Mouse (Mus musculus) liver, adult 2 months (tissue): ENCODE data around the gene Dpp6. TPM values are rescaled to one million over a fixed set of nuclear protein-coding genes. Genes with fewer than 3 reads are reported as not detected.

ENCODE experiments used
- DNase-seq: peaks from one replicate; pipeline ENCODE4 v3.0.0-alpha.2; 2011; ENCODE audit warnings: low read depth, low spot score; ENCODE audit errors: extremely low read depth
- H3K27ac ChIP-seq: fragments of 200-500 bp; replicated peaks from 2 replicates; pipeline ENCODE4 v1.5.1; 2012; ENCODE audit warnings: low read depth, mild to moderate bottlenecking, control low read depth, inconsistent platforms, low read length; ENCODE audit not compliant: insufficient read depth
- H3K27me3 ChIP-seq: fragments of 200-500 bp; 2 replicates; pipeline ENCODE4 v1.6.1; 2012; ENCODE audit warnings: mild to moderate bottlenecking, moderate library complexity, low read length, inconsistent platforms; ENCODE audit not compliant: control insufficient read depth, insufficient read depth
- H3K36me3 ChIP-seq: fragments of 200-500 bp; 2 replicates; pipeline ENCODE4 v1.6.1; 2012; ENCODE audit warnings: low read length, inconsistent platforms; ENCODE audit not compliant: control insufficient read depth, insufficient read depth
- H3K4me1 ChIP-seq: fragments of 200-500 bp; 2 replicates; pipeline ENCODE4 v1.6.1; 2011; ENCODE audit warnings: low read length; ENCODE audit not compliant: control insufficient read depth, insufficient read depth
- H3K4me3 ChIP-seq: fragments of 200-500 bp; 2 replicates; pipeline ENCODE4 v1.5.1; 2011; ENCODE audit warnings: low read depth, mild to moderate bottlenecking, control low read depth, low read length, moderate library complexity; ENCODE audit not compliant: insufficient read depth
- H3K79me2 ChIP-seq: fragments of 200-500 bp; 2 replicates; pipeline ENCODE4 v1.6.1; 2012; ENCODE audit warnings: inconsistent platforms, mild to moderate bottlenecking, low read length, moderate library complexity; ENCODE audit not compliant: control insufficient read depth, insufficient read depth
- H3K9ac ChIP-seq: fragments of 200-500 bp; 2 replicates; pipeline ENCODE4 v1.6.1; 2012; ENCODE audit warnings: low read depth, mild to moderate bottlenecking, control low read depth, inconsistent platforms, low read length
- CTCF ChIP-seq: fragments of 200-500 bp; IDR thresholded peaks from 2 replicates; pipeline ENCODE4 v1.5.1; 2011; ENCODE audit warnings: low read depth, low read length, control low read depth
- POLR2A ChIP-seq: fragments of 200-500 bp; IDR thresholded peaks from 2 replicates; pipeline ENCODE4 v1.6.1; 2011; ENCODE audit warnings: low read length, control low read depth; ENCODE audit not compliant: insufficient read depth; ENCODE audit errors: extremely low read depth
- WGBS: fragments of 180-500 bp; shearing (Covaris S2); methylation state at CpG from one replicate; pipeline ENCODE4 v1.1.7; 2018; 5-methylcytosine and 5-hydroxymethylcytosine counted together
- polyA plus RNA-seq: library from polyadenylated mRNA; depleted of rRNA; stranded (reverse); fragments of >200 nt; gene quantifications from 2 replicates; pipeline ENCODE4 v1.2.3, GENCODE M21; 2012
- total RNA-seq: library from RNA; depleted of rRNA; stranded (reverse); fragments of >200 nt; gene quantifications from 2 replicates; pipeline ENCODE4 v1.2.3, GENCODE M21; 2014

Dpp6 gene
- total and polyA plus RNA-seq, 2 experiments: not detected

GRCm38 (mm10) chr5:27126034-27126433, 309.0 kb downstream of the Dpp6 start:
- no peak overlapping the region for H3K9ac ChIP-seq
- no peaks in the 10 kb centered on the region for H3K4me1 ChIP-seq
- 78% methylated on average over 4 of the region's 4 CpGs for WGBS

GRCm38 (mm10) chr5:27133196-27133595, 316.2 kb downstream of the Dpp6 start:
- no peak for DNase-seq
- H3K36me3 ChIP-seq: no peaks in the 10 kb centered on the region
- H3K27ac ChIP-seq: no peak overlapping the region
- H3K4me3 ChIP-seq: no peak overlapping the region
- no peaks in the 10 kb centered on the region for H3K4me1 ChIP-seq
- H3K27me3 ChIP-seq: no peaks in the 10 kb centered on the region
- no peak for TF ChIP-seq CTCF
- TF ChIP-seq POLR2A: no peak
- H3K79me2 ChIP-seq: no peaks in the 10 kb centered on the region
- no peak overlapping the region for H3K9ac ChIP-seq
- whole genome bisulfite sequencing: 73% methylated on average over 3 of the region's 3 CpGs

More at GRCm38 (mm10) chr5:27126034-27126433, 309.0 kb downstream of the Dpp6 start:
- H3K27me3 ChIP-seq: no peaks in the 10 kb centered on the region
- no peak for DNase-seq
- H3K4me3 ChIP-seq: no peak overlapping the region
- H3K79me2 ChIP-seq: no peaks in the 10 kb centered on the region
- TF ChIP-seq POLR2A (no peak), CTCF (no peak)
- H3K36me3 ChIP-seq: no peaks in the 10 kb centered on the region
- no peak overlapping the region for H3K27ac ChIP-seq

- no peaks in the 10 kb centered on the region for H3K79me2 ChIP-seq
- no peaks in the 10 kb centered on the region for H3K27me3 ChIP-seq
- no peak overlapping the region for H3K27ac ChIP-seq
- DNase-seq: no peak
- TF ChIP-seq CTCF (no peak), POLR2A (no peak)
- no peak overlapping the region for H3K9ac ChIP-seq
- H3K4me3 ChIP-seq: no peak overlapping the region
- H3K36me3 ChIP-seq: no peaks in the 10 kb centered on the region
- no peaks in the 10 kb centered on the region for H3K4me1 ChIP-seq
- 71% methylated on average over 2 of the region's 2 CpGs for WGBS
Observed at GRCm38 (mm10) chr5:27134436-27135005, 317.5 kb downstream of the Dpp6 start.

- no peak overlapping the region for H3K9ac ChIP-seq
- no peaks in the 10 kb centered on the region for H3K36me3 ChIP-seq
- H3K4me3 ChIP-seq: no peak overlapping the region
- no peak for DNase-seq
- no peak for TF ChIP-seq POLR2A
- TF ChIP-seq CTCF: no peak
- WGBS: 78% methylated on average over 6 of the region's 6 CpGs
- H3K79me2 ChIP-seq: no peaks in the 10 kb centered on the region
- no peaks in the 10 kb centered on the region for H3K27me3 ChIP-seq
- H3K27ac ChIP-seq: no peak overlapping the region
- H3K4me1 ChIP-seq: no peaks in the 10 kb centered on the region
Observed at GRCm38 (mm10) chr5:27147397-27147945, 330.5 kb downstream of the Dpp6 start.

- TF ChIP-seq POLR2A: no peak
- no peak for TF ChIP-seq CTCF
- WGBS: 58% methylated on average over 1 of the region's 1 CpGs
- Histone ChIP-seq H3K79me2 (no peaks in the 10 kb centered on the region), H3K27ac (no peak overlapping the region), H3K4me3 (no peak overlapping the region), H3K27me3 (no peaks in the 10 kb centered on the region), H3K9ac (no peak overlapping the region), H3K4me1 (no peaks in the 10 kb centered on the region), H3K36me3 (no peaks in the 10 kb centered on the region)
- no peak for DNase-seq
Observed at GRCm38 (mm10) chr5:27151017-27151416, 334.0 kb downstream of the Dpp6 start.

- H3K4me3 ChIP-seq: no peak overlapping the region
- 70% methylated on average over 3 of the region's 3 CpGs for WGBS
- H3K36me3 ChIP-seq: no peaks in the 10 kb centered on the region
- H3K4me1 ChIP-seq: no peaks in the 10 kb centered on the region
- H3K27me3 ChIP-seq: no peaks in the 10 kb centered on the region
- TF ChIP-seq POLR2A: no peak
- TF ChIP-seq CTCF: no peak
- DNase-seq: no peak
- H3K27ac ChIP-seq: no peak overlapping the region
- H3K79me2 ChIP-seq: no peaks in the 10 kb centered on the region
- no peak overlapping the region for H3K9ac ChIP-seq
Observed at GRCm38 (mm10) chr5:27155671-27156070, 338.7 kb downstream of the Dpp6 start.
